Mouse (Mus musculus): Measurements from ENCODE around the gene Smarcd3. TPM values are rescaled to one million over a fixed set of nuclear protein-coding genes. Genes with fewer than 3 reads are reported as not detected.

The Smarcd3 gene
- total and polyA plus RNA-seq, 3 experiments: 2.7 to 16.5 TPM; not detected in 1

DNA sequence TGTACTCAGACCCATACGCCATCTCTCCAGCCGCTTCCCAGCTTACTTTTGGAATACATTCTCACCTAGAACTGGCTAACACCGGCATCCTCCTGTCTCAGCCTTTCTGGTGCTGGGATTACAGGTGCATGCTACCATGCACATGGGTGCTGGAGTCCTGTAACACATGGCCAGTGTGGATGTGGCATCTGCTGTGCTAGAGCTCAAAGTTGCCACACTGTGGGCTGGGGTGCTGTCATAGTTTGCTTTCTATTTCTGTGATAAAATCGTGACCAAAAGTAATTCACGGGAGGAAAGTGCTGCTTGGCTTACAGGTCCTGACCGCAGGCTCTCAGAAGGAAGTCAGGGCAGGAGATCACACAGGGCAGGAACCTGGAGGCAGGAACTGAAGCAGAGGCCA is 30.3 kb upstream of the Smarcd3 start:
- Histone ChIP-seq H3K4me3 (ENCODE audit: control insufficient read depth in 1 of 2, insufficient read depth in 1 of 2, low read depth in 2 of 2, low read length in 2 of 2) (no peak overlapping the region), H3K4me1 (ENCODE audit: control insufficient read depth in 1 of 2, insufficient read depth in 2 of 2, low read length in 2 of 2) (peaks cover 3 to 22% of the 10 kb centered on the region in 2 experiments; a peak in 3 of 4 replicates), H3K79me2 (ENCODE audit: control insufficient read depth, insufficient read depth, low read length, poor library complexity) (no peaks in the 10 kb centered on the region), H3K36me3 (ENCODE audit: control insufficient read depth in 1 of 2, insufficient read depth in 2 of 2, low read length in 2 of 2) (peaks cover 0 to 8% of the 10 kb centered on the region in 2 experiments; a peak in 2 of 4 replicates), H3K9me3 (replicated peaks; ENCODE audit: insufficient read depth, low read length) (no peaks in the 10 kb centered on the region), H3K27ac (ENCODE audit: control insufficient read depth, low read depth, low read length) (no peak overlapping the region), H3K9ac (ENCODE audit: control insufficient read depth, low read depth, low read length, poor library complexity, severe bottlenecking) (no peak overlapping the region), H3K27me3 (ENCODE audit: control insufficient read depth in 1 of 2, insufficient read depth in 2 of 2, low read length in 2 of 2) (no peaks in the 10 kb centered on the region; a peak in 2 of 4 replicates)
- no peak for DNase-seq (ENCODE audit: low read depth, low spot score)
- TF ChIP-seq EP300 (IDR thresholded peaks at IDR 0.05; ENCODE audit: low read depth in 1 of 2, low read length in 2 of 2): no peak
- no peak for TF ChIP-seq ELF1 (IDR thresholded peaks at IDR 0.05; ENCODE audit: low read depth, low read length)
- TF ChIP-seq HCFC1 (IDR thresholded peaks at IDR 0.05; ENCODE audit: low read depth, low read length): no peak
- TF ChIP-seq ZNF384 (IDR thresholded peaks at IDR 0.05; ENCODE audit: low read depth, low read length): no peak
- no peak for TF ChIP-seq TAL1 (IDR thresholded peaks at IDR 0.05; ENCODE audit: low read length)
- no peak for TF ChIP-seq SIN3A (IDR thresholded peaks at IDR 0.05; ENCODE audit: low read length)
- no peak for TF ChIP-seq CHD2 (IDR thresholded peaks at IDR 0.05; ENCODE audit: low read length)
- no peak for TF ChIP-seq USF2 (IDR thresholded peaks at IDR 0.05; ENCODE audit: borderline replicate concordance in 1 of 2, insufficient read depth in 1 of 2, low read depth in 1 of 2, low read length in 2 of 2)
- TF ChIP-seq POLR2AphosphoS5 (IDR thresholded peaks at IDR 0.05; ENCODE audit: borderline replicate concordance, low read depth, low read length): no peak
- TF ChIP-seq ZC3H11A (IDR thresholded peaks at IDR 0.05; ENCODE audit: low read depth, low read length): no peak
- no peak for TF ChIP-seq RCOR1 (IDR thresholded peaks at IDR 0.05; ENCODE audit: low read depth, low read length)

GRCm38 (mm10) chr5:24652780-24653179 is 28.6 kb upstream of the Smarcd3 start:
- H3K36me3 ChIP-seq (ENCODE audit: control insufficient read depth in 1 of 2, insufficient read depth in 2 of 2, low read length in 2 of 2): peaks cover 0 to 5% of the 10 kb centered on the region in 2 experiments; a peak in 1 of 4 replicates
- H3K4me1 ChIP-seq (ENCODE audit: control insufficient read depth in 1 of 2, insufficient read depth in 2 of 2, low read length in 2 of 2): peaks cover under 1 to 11% of the 10 kb centered on the region in 2 experiments; a peak in 2 of 4 replicates
- no peaks in the 10 kb centered on the region for H3K9me3 ChIP-seq (replicated peaks; ENCODE audit: insufficient read depth, low read length)
- H3K4me3 ChIP-seq (ENCODE audit: control insufficient read depth in 1 of 2, insufficient read depth in 1 of 2, low read depth in 2 of 2, low read length in 2 of 2): no peak overlapping the region
- no peak for TF ChIP-seq USF2 (IDR thresholded peaks at IDR 0.05; ENCODE audit: borderline replicate concordance in 1 of 2, insufficient read depth in 1 of 2, low read depth in 1 of 2, low read length in 2 of 2)
- no peak for TF ChIP-seq HCFC1 (IDR thresholded peaks at IDR 0.05; ENCODE audit: low read depth, low read length)
- no peak for TF ChIP-seq SMC3 (IDR thresholded peaks at IDR 0.05; ENCODE audit: low read depth, low read length)
- no peak for TF ChIP-seq CTCF (IDR thresholded peaks at IDR 0.05 in 2 of 3, conservative IDR thresholded peaks at IDR 0.05 in 1 of 3; ENCODE audit: control insufficient read depth in 1 of 3, insufficient read depth in 1 of 3, low read depth in 2 of 3, low read length in 3 of 3, poor library complexity in 1 of 3, severe bottlenecking in 1 of 3)
- TF ChIP-seq MXI1 (IDR thresholded peaks at IDR 0.05; ENCODE audit: low read depth, low read length): no peak
- TF ChIP-seq TAL1 (IDR thresholded peaks at IDR 0.05; ENCODE audit: low read length): no peak
- TF ChIP-seq SIN3A (IDR thresholded peaks at IDR 0.05; ENCODE audit: low read length): no peak
- no peak for TF ChIP-seq NRF1 (IDR thresholded peaks at IDR 0.05; ENCODE audit: insufficient read depth, low read depth, low read length, poor library complexity, severe bottlenecking)
- no peak for TF ChIP-seq ELF1 (IDR thresholded peaks at IDR 0.05; ENCODE audit: low read depth, low read length)
- TF ChIP-seq MAX (IDR thresholded peaks at IDR 0.05; ENCODE audit: low read length): no peak
- TF ChIP-seq MAFK (IDR thresholded peaks at IDR 0.05; ENCODE audit: borderline replicate concordance, low read depth, low read length): no peak
- no peak for TF ChIP-seq GABPA (IDR thresholded peaks at IDR 0.05; ENCODE audit: low read depth, low read length)
- TF ChIP-seq POLR2AphosphoS2 (IDR thresholded peaks at IDR 0.05; ENCODE audit: low read length): no peak
- no peak overlapping the region for H3K9ac ChIP-seq (ENCODE audit: control insufficient read depth, low read depth, low read length, poor library complexity, severe bottlenecking)
- DNase-seq (ENCODE audit: low read depth, low spot score): peak; percentile 23
- peaks cover 0 to 2% of the 10 kb centered on the region in 2 experiments; a peak in 3 of 4 replicates for H3K27me3 ChIP-seq (ENCODE audit: control insufficient read depth in 1 of 2, insufficient read depth in 2 of 2, low read length in 2 of 2)
- H3K79me2 ChIP-seq (ENCODE audit: control insufficient read depth, insufficient read depth, low read length, poor library complexity): no peaks in the 10 kb centered on the region
- no peak overlapping the region for H3K27ac ChIP-seq (ENCODE audit: control insufficient read depth, low read depth, low read length)

Measured in MEL (cell line).